Mouse (Mus musculus): ENCODE data around the gene Tk2.

DNA sequence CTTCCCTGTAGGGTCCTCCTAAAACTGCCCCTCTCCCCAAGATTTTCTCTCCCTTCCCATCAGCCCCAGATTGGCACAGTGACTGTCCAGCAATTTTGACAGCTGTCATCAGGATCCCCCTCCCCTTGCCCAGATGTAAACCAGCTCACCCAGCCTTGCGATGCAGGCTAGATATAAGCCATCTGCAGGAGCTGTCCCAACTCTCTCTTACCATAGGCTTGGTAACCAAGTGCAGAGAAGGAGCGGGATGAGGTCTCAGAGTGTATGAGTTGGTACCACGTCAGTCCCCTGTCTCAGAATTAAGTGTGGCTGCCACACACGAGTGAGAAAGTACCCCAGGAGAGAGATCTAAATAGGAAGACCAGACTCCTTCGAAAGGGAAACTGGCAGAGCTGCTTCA lies 59.9 kb downstream of the Tk2 start:
- TF ChIP-seq ZC3H11A (IDR thresholded peaks at IDR 0.05; ENCODE audit: borderline replicate concordance, low read depth, low read length) (no peak), ZNF384 (IDR thresholded peaks at IDR 0.05; ENCODE audit: low read depth, low read length) (no peak)

Data from ES-E14 (cell line).